Mouse (Mus musculus) midbrain, embryonic 16.5 days (tissue): ENCODE results near the gene Gm20388. TPM values are rescaled to one million over a fixed set of nuclear protein-coding genes. Genes with fewer than 3 reads are reported as not detected.
A peak's percentile ranks its signal among the peaks of the same experiment; 100 is the strongest.

Experiments used
- ATAC-seq: fragments of 200-750 bp; cut with Nextera tagmentation; 2 replicates; pipeline ENCODE4 v1.8.0; 2017; ENCODE audit warnings: moderate TSS enrichment
- H3K27ac ChIP-seq: fragments of 300-500 bp; sonication (generic); 2 replicates; pipeline ENCODE4 v1.5.1; 2014; ENCODE audit warnings: mild to moderate bottlenecking, low read length, mixed read lengths
- H3K27me3 ChIP-seq: fragments of 300-500 bp; sonication (generic); 2 replicates; pipeline ENCODE4 v1.6.1; 2014; ENCODE audit warnings: low read depth, low read length, mixed read lengths; ENCODE audit not compliant: control insufficient read depth, insufficient read depth
- H3K36me3 ChIP-seq: fragments of 300-500 bp; sonication (generic); 2 replicates; pipeline ENCODE4 v1.6.1; 2014; ENCODE audit warnings: mild to moderate bottlenecking, low read length, moderate library complexity, mixed read lengths; ENCODE audit not compliant: control insufficient read depth, insufficient read depth
- H3K4me1 ChIP-seq: fragments of 300-500 bp; sonication (generic); 2 replicates; pipeline ENCODE4 v1.6.1; 2014; ENCODE audit warnings: mild to moderate bottlenecking, low read length, mixed read lengths; ENCODE audit not compliant: control insufficient read depth, insufficient read depth
- H3K4me2 ChIP-seq: fragments of 300-500 bp; sonication (generic); 2 replicates; pipeline ENCODE4 v1.6.1; 2014; ENCODE audit warnings: mild to moderate bottlenecking, low read length, mixed read lengths
- H3K4me3 ChIP-seq: fragments of 300-500 bp; sonication (generic); 2 replicates; pipeline ENCODE4 v1.5.1; 2014; ENCODE audit warnings: low read depth, mild to moderate bottlenecking, low read length, moderate library complexity, mixed read lengths
- H3K9ac ChIP-seq: fragments of 300-500 bp; sonication (generic); 2 replicates; pipeline ENCODE4 v1.6.1; 2014; ENCODE audit warnings: low read depth, low read length, mixed read lengths
- H3K9me3 ChIP-seq: fragments of 300-500 bp; sonication (generic); replicated peaks from 2 replicates; pipeline ENCODE4 v1.6.1; 2014; ENCODE audit warnings: mild to moderate bottlenecking, low read length, mixed read lengths; ENCODE audit not compliant: control insufficient read depth, poor library complexity, severe bottlenecking
- WGBS: fragments of 180-500 bp; shearing (Covaris S2); extraction: QIAGEN DNeasy Blood & Tissue Kit; methylation state at CpG from one replicate; pipeline ENCODE4 v1.1.7; 2014; 5-methylcytosine and 5-hydroxymethylcytosine counted together
- polyA plus RNA-seq: library from polyadenylated mRNA; unstranded; fragments of >200 nt; fragmentation: Nextera tagmentation; extraction: Ambion mirVana; gene quantifications from 2 replicates; pipeline ENCODE4 v1.2.1, GENCODE M21; 2015

Gene Gm20388
- polyA plus RNA-seq, 1 experiment from 2014 or later = 7.5 TPM

- Histone ChIP-seq H3K4me1 (peaks cover 35% of the 10 kb centered on the region), H3K9ac (no peak overlapping the region; the same call in 1 of the 2 replicates)
- WGBS = 42% methylated on average over 16 of the region's 16 CpGs
Measured at GRCm38 (mm10) chr8:120378306-120378705, 467.7 kb downstream of the Gm20388 start.

GRCm38 (mm10) chr8:120379015-120379414 lies 468.4 kb downstream of the Gm20388 start:
- no peak overlapping the region for H3K9ac ChIP-seq
- H3K4me3 ChIP-seq = no peak overlapping the region
- no peaks in the 10 kb centered on the region for H3K36me3 ChIP-seq
- H3K4me1 ChIP-seq = peaks cover 38% of the 10 kb centered on the region
- no peaks in the 10 kb centered on the region for H3K27me3 ChIP-seq
- no peak overlapping the region for H3K4me2 ChIP-seq
- WGBS = 35% methylated on average over 3 of the region's 3 CpGs
- no peak overlapping the region for H3K27ac ChIP-seq
- no peaks in the 10 kb centered on the region for H3K9me3 ChIP-seq
- ATAC-seq = no peak

More at GRCm38 (mm10) chr8:120378306-120378705, 467.7 kb downstream of the Gm20388 start:
- Histone ChIP-seq H3K4me3 (no peak overlapping the region), H3K36me3 (no peaks in the 10 kb centered on the region), H3K27me3 (no peaks in the 10 kb centered on the region), H3K9me3 (no peaks in the 10 kb centered on the region), H3K27ac (no peak overlapping the region), H3K4me2 (no peak overlapping the region)
- no peak for ATAC-seq

GRCm38 (mm10) chr8:120381865-120382264 lies 471.2 kb downstream of the Gm20388 start:
- no peak overlapping the region for H3K4me2 ChIP-seq
- no peak overlapping the region for H3K4me3 ChIP-seq
- WGBS = 13% methylated on average over 4 of the region's 4 CpGs
- no peaks in the 10 kb centered on the region for H3K9me3 ChIP-seq
- no peak; the same call in 1 of the 2 replicates for ATAC-seq
- no peaks in the 10 kb centered on the region for H3K27me3 ChIP-seq
- H3K36me3 ChIP-seq = no peaks in the 10 kb centered on the region
- peaks cover 30% of the 10 kb centered on the region for H3K4me1 ChIP-seq
- peak overlapping the region; percentile 73 for H3K27ac ChIP-seq
- no peak overlapping the region for H3K9ac ChIP-seq

GRCm38 (mm10) chr8:120382436-120383203 lies 472.0 kb downstream of the Gm20388 start:
- Histone ChIP-seq H3K4me2 (no peak overlapping the region), H3K27ac (peak overlapping the region; percentile 73), H3K9me3 (no peaks in the 10 kb centered on the region), H3K4me1 (peaks cover 30% of the 10 kb centered on the region), H3K27me3 (no peaks in the 10 kb centered on the region), H3K4me3 (no peak overlapping the region), H3K9ac (no peak overlapping the region), H3K36me3 (no peaks in the 10 kb centered on the region)
- 44% methylated on average over 19 of the region's 19 CpGs for WGBS
- peak; percentile 83 for ATAC-seq

GRCm38 (mm10) chr8:120383204-120383560 lies 472.5 kb downstream of the Gm20388 start:
- H3K4me2 ChIP-seq = no peak overlapping the region
- no peak overlapping the region for H3K4me3 ChIP-seq
- H3K4me1 ChIP-seq = peaks cover 24% of the 10 kb centered on the region
- no peak overlapping the region for H3K9ac ChIP-seq
- WGBS = 74% methylated on average over 6 of the region's 6 CpGs
- peak overlapping the region; percentile 73 for H3K27ac ChIP-seq
- no peaks in the 10 kb centered on the region for H3K9me3 ChIP-seq
- peak; percentile 8; the same call in 1 of the 2 replicates for ATAC-seq
- H3K36me3 ChIP-seq = no peaks in the 10 kb centered on the region
- H3K27me3 ChIP-seq = no peaks in the 10 kb centered on the region

GRCm38 (mm10) chr8:120383713-120384112 lies 473.1 kb downstream of the Gm20388 start:
- Histone ChIP-seq H3K9me3 (no peaks in the 10 kb centered on the region), H3K4me1 (peaks cover 20% of the 10 kb centered on the region), H3K4me3 (no peak overlapping the region), H3K27me3 (no peaks in the 10 kb centered on the region), H3K36me3 (no peaks in the 10 kb centered on the region), H3K9ac (no peak overlapping the region), H3K4me2 (no peak overlapping the region), H3K27ac (no peak overlapping the region; the same call in none of the 2 replicates)
- 46% methylated on average over 6 of the region's 6 CpGs for WGBS
- no peak for ATAC-seq

GRCm38 (mm10) chr8:120384745-120385144 lies 474.1 kb downstream of the Gm20388 start:
- no peak for ATAC-seq
- H3K4me2 ChIP-seq = no peak overlapping the region
- H3K9me3 ChIP-seq = no peaks in the 10 kb centered on the region
- no peak overlapping the region for H3K27ac ChIP-seq
- no peaks in the 10 kb centered on the region for H3K36me3 ChIP-seq
- no peaks in the 10 kb centered on the region for H3K27me3 ChIP-seq
- no peak overlapping the region for H3K4me3 ChIP-seq
- no peak overlapping the region for H3K9ac ChIP-seq
- peaks cover 20% of the 10 kb centered on the region for H3K4me1 ChIP-seq

- ATAC-seq = no peak
- Histone ChIP-seq H3K4me3 (no peak overlapping the region), H3K9me3 (no peaks in the 10 kb centered on the region), H3K9ac (no peak overlapping the region), H3K27ac (no peak overlapping the region), H3K27me3 (no peaks in the 10 kb centered on the region), H3K4me1 (peaks cover 9% of the 10 kb centered on the region; the same call in 1 of the 2 replicates), H3K36me3 (no peaks in the 10 kb centered on the region), H3K4me2 (no peak overlapping the region)
- 72% methylated on average over 6 of the region's 6 CpGs for WGBS
Measured at GRCm38 (mm10) chr8:120388246-120388645, 477.6 kb downstream of the Gm20388 start.

- Histone ChIP-seq H3K27ac (no peak overlapping the region), H3K4me1 (peaks cover 11% of the 10 kb centered on the region; the same call in 1 of the 2 replicates)
Measured at GRCm38 (mm10) chr8:120390598-120390997, 480.0 kb downstream of the Gm20388 start.

More at GRCm38 (mm10) chr8:120390598-120390997, 480.0 kb downstream of the Gm20388 start:
- Histone ChIP-seq H3K4me2 (no peak overlapping the region), H3K9ac (no peak overlapping the region), H3K36me3 (no peaks in the 10 kb centered on the region), H3K4me3 (no peak overlapping the region), H3K9me3 (no peaks in the 10 kb centered on the region), H3K27me3 (no peaks in the 10 kb centered on the region)
- ATAC-seq = no peak
- 90% methylated on average over 7 of the region's 7 CpGs for WGBS
